8 mouse cellular contexts compared by ENCODE assay signal in genomic region chr6:31564182-31564531, GRCm38 (mm10). TPM values are rescaled to one million over a fixed set of nuclear protein-coding genes. Genes with fewer than 3 reads are reported as not detected.
DNase-seq lines count a peak whose midpoint lies in the region; ATAC-seq and TF ChIP-seq lines count a peak whose summit lies in the region.

No protein-coding gene starts in this region.

- ATAC-seq in common myeloid progenitor, adult 5-6 weeks (replicated peaks; ENCODE audit: low read depth, poor library complexity, severe bottlenecking): peak; percentile 29
- no peak; the same call in 1 of the 2 replicates for ATAC-seq in hindbrain, embryonic 11.5 days (ENCODE audit: low FRiP score)
- peak; percentile 53; the same call in 1 of the 2 replicates for ATAC-seq in midbrain, embryonic 12.5 days (ENCODE audit: low FRiP score, low read depth)

- TF ChIP-seq POLR2A in kidney, adult 2 months (IDR thresholded peaks at IDR 0.05; ENCODE audit: low read depth, low read length): no peak

- WGBS in kidney, adult 2 months: under 1% methylated on average over 18 of the region's 18 CpGs
- 0% methylated on average over 14 of the region's 18 CpGs for WGBS in hindbrain, embryonic 11.5 days
- 0% methylated on average over 18 of the region's 18 CpGs for WGBS in midbrain, embryonic 12.5 days

- no peaks in the 10 kb centered on the region for H3K4me1 ChIP-seq in kidney, adult 2 months (ENCODE audit: control insufficient read depth, insufficient read depth, low read length)
- no peaks in the 10 kb centered on the region for H3K4me1 ChIP-seq in hindbrain, embryonic 11.5 days (replicated peaks; ENCODE audit: control insufficient read depth, insufficient read depth, low read length)
- peaks cover 58% of the 10 kb centered on the region for H3K4me1 ChIP-seq in midbrain, embryonic 12.5 days

- H3K36me3 ChIP-seq in kidney, adult 2 months (ENCODE audit: control insufficient read depth, insufficient read depth, low read length): no peaks in the 10 kb centered on the region
- H3K36me3 ChIP-seq in hindbrain, embryonic 11.5 days (ENCODE audit: control insufficient read depth, insufficient read depth, low read length): no peaks in the 10 kb centered on the region
- H3K36me3 ChIP-seq in midbrain, embryonic 12.5 days: no peaks in the 10 kb centered on the region

- peak overlapping the region; percentile 94 for H3K4me2 ChIP-seq in hindbrain, embryonic 11.5 days (replicated peaks; ENCODE audit: low read depth, low read length)
- peak overlapping the region; percentile 95 for H3K4me2 ChIP-seq in midbrain, embryonic 12.5 days (replicated peaks)

- peak overlapping the region; percentile 83 for H3K9ac ChIP-seq in hindbrain, embryonic 11.5 days (ENCODE audit: low read depth, low read length)
- peak overlapping the region; percentile 77 for H3K9ac ChIP-seq in midbrain, embryonic 12.5 days (replicated peaks)

- H3K27me3 ChIP-seq in kidney, adult 2 months (replicated peaks; ENCODE audit: control insufficient read depth, insufficient read depth, low read length): peaks cover 4% of the 10 kb centered on the region; the same call in 1 of the 2 replicates
- no peaks in the 10 kb centered on the region for H3K27me3 ChIP-seq in hindbrain, embryonic 11.5 days (ENCODE audit: control insufficient read depth, insufficient read depth, low read length)
- peaks cover 41% of the 10 kb centered on the region for H3K27me3 ChIP-seq in midbrain, embryonic 12.5 days

- TF ChIP-seq CTCF in kidney, adult 2 months (conservative IDR thresholded peaks at IDR 0.05; ENCODE audit: insufficient read depth, insufficient read length, low read depth, low read length): no peak

- H3K9me3 ChIP-seq in hindbrain, embryonic 11.5 days (ENCODE audit: control insufficient read depth, low read length): no peaks in the 10 kb centered on the region
- H3K9me3 ChIP-seq in midbrain, embryonic 12.5 days: no peaks in the 10 kb centered on the region

- H3K4me3 ChIP-seq in kidney, adult 2 months (ENCODE audit: insufficient read depth, low read depth, low read length): peak overlapping the region; percentile 50
- peak overlapping the region; percentile 70 for H3K4me3 ChIP-seq in hindbrain, embryonic 11.5 days (ENCODE audit: low read depth, low read length)
- peak overlapping the region; percentile 75 for H3K4me3 ChIP-seq in midbrain, embryonic 12.5 days

- DNase-seq in kidney, adult 2 months: no peak
- no peak for DNase-seq in kidney, adult 9 months
- no peak for DNase-seq in hindbrain, embryonic 11.5 days (ENCODE audit: low spot score)
- DNase-seq in c-Kit-positive CD71-positive TER-119-positive erythroid progenitor cells, embryonic 14.5 days (ENCODE audit: low spot score): no peak
- no peak for DNase-seq in spleen, postnatal 10 days (ENCODE audit: low spot score in 2 of 2)
- DNase-seq in gastrocnemius, adult 8-10 months (ENCODE audit: low spot score in 2 of 2): no peak

- peak overlapping the region; percentile 82 for H3K27ac ChIP-seq in kidney, adult 2 months (ENCODE audit: insufficient read depth, low read depth, low read length)
- H3K27ac ChIP-seq in hindbrain, embryonic 11.5 days (ENCODE audit: low read depth, low read length): 0 out of 2 replicates have a peak overlapping the region, but pooled peaks have one; percentile 62
- H3K27ac ChIP-seq in midbrain, embryonic 12.5 days (replicated peaks): peak overlapping the region; percentile 72

RNA-seq across cellular contexts. Expression of gene Podxl, which starts 0.4 kb away (rescaled TPM):
- polyA plus RNA-seq in kidney, adult 2 months (2012; rRNA removed): 137 and 149 TPM in 2 replicates
- 0.55 and 0.82 TPM in 2 replicates for total RNA-seq in common myeloid progenitor, adult 5-6 weeks (2017)
- 10.2 and 12.4 TPM in 2 replicates for polyA plus RNA-seq in hindbrain, embryonic 11.5 days (2014; fragmentation: Nextera tagmentation; extraction: Ambion mirVana)
- 14.4 and 17.3 TPM in 2 replicates for polyA plus RNA-seq in midbrain, embryonic 12.5 days (2016; fragmentation: Nextera tagmentation; extraction: Ambion mirVana)
- total RNA-seq in gastrocnemius, adult 8-10 months (2022): 10 to 100 TPM; 16.1 to 22.2 (median 18.0) TPM
